Mouse (Mus musculus) ZHBTc4 (cell line): ENCODE results near the gene Lsm11.

Experiments
- DNase-seq: peaks from one replicate; pipeline ENCODE4 v3.0.0-alpha.2; 2011; ENCODE audit warnings: low read depth, low spot score

The Lsm11 gene

GRCm38 (mm10) chr11:45944643-45945156 lies at the start of gene Lsm11:
Lsm11 (minus strand) TSS chr11:45944935.
- peak; percentile 97 for DNase-seq

- DNase-seq, result no peak
Measured at GRCm38 (mm10) chr11:45992087-45992486, 47.4 kb upstream of the Lsm11 start.

GRCm38 (mm10) chr11:45991604-45992003 lies 46.9 kb upstream of the Lsm11 start:
- DNase-seq, result peak; percentile 74

GRCm38 (mm10) chr11:45980893-45981253 lies 36.1 kb upstream of the Lsm11 start:
- DNase-seq, result no peak

- DNase-seq, result peak; percentile 96
Measured at GRCm38 (mm10) chr11:45979946-45980892, 35.5 kb upstream of the Lsm11 start, which contains the start of gene Sox30. Sox30 (plus strand) TSS chr11:45980310.

GRCm38 (mm10) chr11:45976061-45976460 lies 31.3 kb upstream of the Lsm11 start:
- DNase-seq, result no peak

- no peak for DNase-seq
Measured at GRCm38 (mm10) chr11:45974466-45974865, 29.7 kb upstream of the Lsm11 start.

- no peak for DNase-seq
Measured at GRCm38 (mm10) chr11:45973635-45974034, 28.9 kb upstream of the Lsm11 start.

- peak; percentile 66 for DNase-seq
Measured at GRCm38 (mm10) chr11:45968466-45968865, 23.7 kb upstream of the Lsm11 start.

- no peak for DNase-seq
Measured at GRCm38 (mm10) chr11:45966896-45967295, 22.2 kb upstream of the Lsm11 start.

- peak; percentile 37 for DNase-seq
Measured at GRCm38 (mm10) chr11:45960003-45960402, 15.3 kb upstream of the Lsm11 start.

- peak; percentile 36 for DNase-seq
Measured at GRCm38 (mm10) chr11:45959598-45959997, 14.9 kb upstream of the Lsm11 start.

- DNase-seq, result peak; percentile 96
Measured at GRCm38 (mm10) chr11:45955127-45955627, 10.4 kb upstream of the Lsm11 start, which contains the start of gene Thg1l. Thg1l (minus strand) TSS chr11:45955494.

- no peak for DNase-seq
Measured at GRCm38 (mm10) chr11:45947491-45947890, 2.8 kb upstream of the Lsm11 start.

- DNase-seq, result no peak
Measured at GRCm38 (mm10) chr11:45946796-45947195, 2.1 kb upstream of the Lsm11 start.

GRCm38 (mm10) chr11:45943891-45944642 lies 668 bp downstream of the Lsm11 start:
- peak; percentile 54 for DNase-seq

- no peak for DNase-seq
Measured at GRCm38 (mm10) chr11:45943108-45943705, 1.5 kb downstream of the Lsm11 start.

GRCm38 (mm10) chr11:45942281-45942680 lies 2.5 kb downstream of the Lsm11 start:
- DNase-seq, result peak; percentile 15

- DNase-seq, result no peak
Measured at GRCm38 (mm10) chr11:45938917-45939316, 5.8 kb downstream of the Lsm11 start.

- no peak for DNase-seq
Measured at GRCm38 (mm10) chr11:45937478-45937877, 7.3 kb downstream of the Lsm11 start.

- no peak for DNase-seq
Measured at GRCm38 (mm10) chr11:45932771-45933170, 12.0 kb downstream of the Lsm11 start.
